Mouse (Mus musculus) thymus, postnatal 25 days (tissue): Measurements from ENCODE around the gene Kcnk18.

Experiments
- DNase-seq: peaks from one replicate; pipeline ENCODE4 v3.0.0; 2022

Kcnk18 gene

GRCm38 (mm10) chr19:59232786-59233185 is 13.8 kb downstream of the Kcnk18 start:
- no peak for DNase-seq

- no peak for DNase-seq
These were observed 16.0 kb downstream of the Kcnk18 start for GRCm38 (mm10) chr19:59235001-59235400.

DNA sequence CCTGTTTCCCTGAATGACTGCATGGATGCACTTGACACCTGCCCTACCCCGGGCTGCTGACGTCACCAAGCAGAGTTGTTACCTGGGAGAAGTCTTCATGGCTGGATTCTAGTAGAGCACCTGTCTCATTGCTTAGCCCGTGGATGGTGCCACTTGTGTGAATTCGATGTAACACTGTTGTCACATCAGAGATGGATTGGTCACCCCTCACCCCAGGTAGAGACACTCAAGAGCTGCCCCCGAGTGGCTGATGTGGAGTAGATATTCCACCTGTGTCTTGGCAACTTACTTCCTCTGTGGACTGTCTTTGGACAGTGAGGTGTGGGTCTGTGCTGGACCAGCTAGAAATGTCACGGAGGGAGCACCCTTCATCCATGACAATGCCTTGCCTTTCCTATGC is 17.0 kb downstream of the Kcnk18 start:
- no peak for DNase-seq

DNA sequence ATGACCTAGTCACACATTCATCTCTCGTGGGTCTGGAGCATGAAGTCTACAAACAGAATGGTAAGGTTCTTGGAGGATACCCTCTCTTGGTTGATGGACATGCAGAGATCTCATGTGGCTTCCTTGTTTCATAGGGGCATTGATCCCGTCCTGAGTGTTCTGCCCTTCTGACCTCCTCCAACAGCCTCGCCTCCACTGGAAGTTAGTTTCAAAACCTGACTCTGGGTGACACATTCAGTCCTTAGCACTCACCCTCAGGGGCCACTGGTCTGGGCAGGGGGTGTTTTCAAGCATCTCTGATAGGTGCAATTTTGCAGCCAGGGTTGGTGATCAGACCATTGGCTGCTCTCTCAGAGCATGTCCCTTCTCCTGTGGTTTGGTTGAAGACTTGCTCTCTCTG is 19.6 kb downstream of the Kcnk18 start:
- no peak for DNase-seq

DNA sequence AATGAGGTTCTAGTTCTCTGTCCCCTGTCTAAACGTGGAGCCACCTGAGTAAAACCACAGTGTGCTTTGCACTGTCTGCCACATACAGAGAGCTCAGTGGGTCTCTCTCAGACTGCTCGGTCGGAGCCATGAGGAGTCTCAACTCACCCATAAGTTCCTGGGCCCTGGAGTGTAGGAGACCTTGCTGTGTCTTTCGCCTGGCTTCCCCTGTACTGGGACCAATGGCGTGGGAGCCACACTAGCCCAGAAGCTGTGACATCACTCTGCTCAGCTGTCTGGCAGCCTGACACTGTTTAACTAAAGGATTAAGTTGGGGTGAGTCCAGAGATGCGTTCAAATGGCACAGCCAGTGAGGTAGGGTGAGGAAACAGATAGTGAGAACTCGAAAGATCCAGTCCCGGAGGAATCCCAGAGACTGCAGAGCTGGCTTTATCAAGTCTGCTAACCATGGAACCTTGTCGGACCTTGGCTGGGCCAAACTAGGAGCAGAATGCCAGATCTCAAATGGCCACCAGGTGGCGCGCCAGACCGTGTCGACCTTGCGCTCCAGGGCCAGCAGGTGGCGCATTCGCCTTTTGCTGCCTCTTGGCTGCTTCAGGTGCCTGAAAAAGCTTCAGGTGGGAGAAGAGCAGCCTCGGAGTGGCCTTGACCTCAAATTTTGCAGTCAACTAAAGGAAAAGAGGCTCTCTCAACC is 20.3 kb downstream of the Kcnk18 start:
- peak; percentile 86 for DNase-seq

GRCm38 (mm10) chr19:59241987-59242386 is 23.0 kb downstream of the Kcnk18 start:
- DNase-seq, result no peak

DNA sequence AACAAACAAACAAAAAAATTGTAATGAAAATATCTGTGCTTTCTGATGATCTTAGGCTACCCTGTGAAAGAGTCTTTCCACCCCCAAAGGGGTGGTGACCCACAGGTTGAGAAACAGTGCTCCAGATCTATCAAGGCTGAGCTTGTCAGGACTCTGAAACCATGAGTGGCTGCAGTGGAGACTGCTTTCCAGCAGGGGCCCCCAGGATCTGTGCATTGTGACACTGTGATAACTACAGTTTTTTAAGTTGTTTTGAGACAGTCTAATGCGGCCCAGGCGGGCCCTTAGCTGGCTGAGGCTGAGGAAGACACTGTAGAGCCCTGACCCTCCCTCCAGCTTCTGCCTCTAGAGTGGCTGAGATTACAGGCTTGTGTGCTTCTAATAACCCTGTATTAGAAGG is 24.0 kb downstream of the Kcnk18 start:
- DNase-seq, result no peak

GRCm38 (mm10) chr19:59248144-59248543 is 29.1 kb downstream of the Kcnk18 start:
- peak; percentile 9 for DNase-seq

- peak; percentile 40 for DNase-seq
These were observed 29.7 kb downstream of the Kcnk18 start for GRCm38 (mm10) chr19:59248553-59249286.

GRCm38 (mm10) chr19:59252651-59253050 is 33.6 kb downstream of the Kcnk18 start:
- DNase-seq, result no peak

DNA sequence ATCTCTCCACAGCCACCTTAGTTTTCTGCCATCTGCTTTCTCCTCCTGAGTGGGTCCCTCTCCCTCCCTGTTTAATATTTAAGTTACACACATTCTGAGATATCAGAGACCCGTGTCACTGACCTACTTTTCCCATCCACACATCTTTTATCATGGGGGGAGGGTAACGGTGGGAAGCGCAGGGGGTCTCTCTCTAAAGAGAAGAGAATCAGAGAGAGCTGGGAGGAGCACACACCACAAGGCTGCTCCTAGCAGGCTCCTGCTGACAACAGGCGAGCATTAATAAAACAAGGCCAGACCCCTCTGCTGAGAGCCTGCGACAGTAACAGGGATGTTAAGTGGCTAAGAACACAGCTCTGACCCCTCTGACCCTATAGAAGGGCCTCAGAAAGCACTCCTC is 40.6 kb downstream of the Kcnk18 start:
- no peak for DNase-seq

GRCm38 (mm10) chr19:59260718-59261442 is 41.9 kb downstream of the Kcnk18 start, which contains the start of gene Slc18a2:
Gene Slc18a2 (plus strand): TSS chr19:59260896.
- DNase-seq, result peak; percentile 58

DNA sequence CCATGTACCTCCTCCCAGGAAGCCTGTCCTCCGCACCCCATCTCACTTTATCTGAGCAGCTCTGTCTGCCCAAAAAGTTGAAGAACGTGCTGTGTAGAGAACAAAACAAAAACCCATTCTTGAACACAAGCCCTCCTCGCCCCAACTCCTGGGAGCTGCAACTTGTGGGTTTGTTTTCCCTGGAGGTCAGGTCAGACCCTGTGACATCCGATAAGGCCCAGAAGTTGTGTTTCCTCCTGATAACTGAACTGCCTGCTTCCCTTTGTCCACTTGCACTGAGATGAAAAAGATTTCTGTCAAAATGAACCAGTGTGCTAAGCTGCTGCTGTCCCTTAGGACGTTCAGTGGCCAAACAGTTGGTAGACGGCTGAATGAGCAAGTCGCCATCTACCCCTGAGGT is 42.6 kb downstream of the Kcnk18 start:
- no peak for DNase-seq

GRCm38 (mm10) chr19:59263171-59263570 is 44.2 kb downstream of the Kcnk18 start:
- no peak for DNase-seq

DNA sequence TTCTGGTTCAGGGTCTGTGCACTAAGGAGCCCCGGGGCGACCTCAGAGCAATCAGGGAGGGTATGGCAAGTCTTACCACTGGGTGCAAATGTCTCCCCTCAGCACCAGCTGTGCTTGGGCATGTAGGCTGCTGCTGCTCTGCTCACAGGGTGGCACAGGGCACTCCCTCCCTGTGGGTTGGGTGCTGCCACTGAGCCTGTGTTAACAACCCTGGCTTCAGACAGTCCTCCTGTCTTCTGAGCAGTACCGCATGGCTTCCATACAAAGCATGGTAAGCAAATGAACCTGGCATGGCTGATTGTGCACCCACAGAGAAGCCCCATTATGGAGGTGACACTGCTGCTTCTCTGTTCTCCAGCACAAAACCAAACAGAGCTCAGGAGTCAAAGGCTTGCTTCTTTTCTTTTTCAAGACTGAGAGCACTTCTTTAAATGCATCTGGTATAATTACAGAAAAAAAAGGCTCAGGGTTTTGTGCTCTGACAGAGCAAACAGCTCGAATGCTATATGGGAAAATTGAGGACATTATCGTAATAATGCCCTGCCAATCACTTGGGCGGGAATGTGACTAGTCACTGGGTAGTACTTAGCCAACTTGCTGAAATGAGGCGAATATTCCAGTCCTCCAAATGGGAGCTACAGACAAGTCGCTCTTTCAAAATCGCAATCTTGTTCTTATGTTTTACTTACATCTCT is 46.0 kb downstream of the Kcnk18 start:
- no peak for DNase-seq

GRCm38 (mm10) chr19:59265907-59266306 is 46.9 kb downstream of the Kcnk18 start:
- DNase-seq, result no peak

GRCm38 (mm10) chr19:59267417-59267963 is 48.5 kb downstream of the Kcnk18 start:
- DNase-seq, result no peak

DNA sequence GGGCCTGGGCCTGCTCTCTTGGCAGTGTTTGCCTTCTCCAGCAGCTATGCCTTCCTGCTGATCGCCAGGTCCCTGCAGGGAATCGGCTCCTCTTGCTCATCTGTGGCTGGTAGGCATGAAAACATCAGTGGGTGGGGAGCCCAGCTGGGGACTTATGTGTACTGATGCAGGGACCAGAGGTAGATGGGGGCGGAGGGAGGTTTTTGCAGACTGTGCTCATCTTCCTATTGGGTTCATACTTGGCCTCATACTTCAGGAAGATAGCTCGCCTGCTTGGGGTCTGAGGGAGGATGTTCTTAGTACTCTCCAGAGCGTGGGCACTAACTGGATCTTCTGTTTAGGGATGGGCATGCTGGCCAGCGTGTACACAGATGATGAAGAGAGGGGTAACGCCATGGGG is 54.2 kb downstream of the Kcnk18 start:
- no peak for DNase-seq

- no peak for DNase-seq
These were observed 57.3 kb downstream of the Kcnk18 start for GRCm38 (mm10) chr19:59276354-59276753.

- no peak for DNase-seq
These were observed 61.8 kb downstream of the Kcnk18 start for GRCm38 (mm10) chr19:59280841-59281240.

- no peak for DNase-seq
These were observed 63.0 kb downstream of the Kcnk18 start for GRCm38 (mm10) chr19:59282001-59282400.
